8 mouse cellular contexts compared by ENCODE assay signal in the genomic region with DNA sequence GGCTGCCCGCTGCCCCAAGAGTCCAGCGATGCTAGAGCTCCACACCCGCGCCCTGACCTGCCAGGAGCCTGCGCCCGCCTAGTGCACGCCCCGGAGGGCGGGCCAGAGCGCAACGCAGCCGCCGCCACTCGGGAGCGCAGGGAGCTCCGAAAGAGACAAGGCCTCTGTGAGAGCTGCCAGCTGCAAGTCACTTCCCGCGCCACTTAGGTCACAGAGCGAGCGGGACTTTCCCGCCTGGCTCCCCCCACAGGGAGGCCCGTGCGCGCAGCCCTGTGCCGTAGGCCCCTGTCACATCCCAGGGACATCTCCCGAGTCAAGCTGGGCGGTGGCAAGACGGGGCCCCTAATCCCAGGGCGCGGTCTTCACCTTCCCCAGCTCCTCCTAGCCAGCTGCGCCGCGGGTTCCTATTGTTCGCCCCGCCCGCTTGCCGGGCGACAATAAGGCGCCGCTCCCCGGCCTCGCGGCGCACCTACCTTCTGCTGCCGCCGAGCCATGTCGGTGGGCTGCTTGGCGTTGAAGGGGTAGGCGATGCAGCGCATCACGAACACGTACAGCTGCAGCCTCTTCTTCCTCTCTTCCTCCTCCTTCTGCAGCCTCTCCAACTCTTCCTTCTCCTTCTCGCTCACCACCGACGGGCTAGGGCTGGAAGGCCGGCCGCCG. TPM values are rescaled to one million over a fixed set of nuclear protein-coding genes. Genes with fewer than 3 reads are reported as not detected.
DNase-seq lines count a peak whose midpoint lies in the region; ATAC-seq and TF ChIP-seq lines count a peak whose summit lies in the region.

No protein-coding gene starts in this region.

- H3K4me1 ChIP-seq in heart, embryonic 10.5 days: peaks cover 14% of the 10 kb centered on the region
- no peaks in the 10 kb centered on the region for H3K4me1 ChIP-seq in midbrain, embryonic 12.5 days
- no peaks in the 10 kb centered on the region for H3K4me1 ChIP-seq in stomach, postnatal 0 days (replicated peaks; ENCODE audit: control insufficient read depth, insufficient read depth)

- H3K4me2 ChIP-seq in midbrain, embryonic 12.5 days (replicated peaks): peak overlapping the region; percentile 80
- peak overlapping the region; percentile 70 for H3K4me2 ChIP-seq in stomach, postnatal 0 days (replicated peaks; ENCODE audit: low read depth)

- H3K36me3 ChIP-seq in heart, embryonic 10.5 days: no peaks in the 10 kb centered on the region
- H3K36me3 ChIP-seq in midbrain, embryonic 12.5 days: no peaks in the 10 kb centered on the region
- no peaks in the 10 kb centered on the region for H3K36me3 ChIP-seq in stomach, postnatal 0 days (ENCODE audit: control insufficient read depth, insufficient read depth, low read length)

- under 1% methylated on average over 58 of the region's 58 CpGs for WGBS in heart, embryonic 10.5 days
- WGBS in midbrain, embryonic 12.5 days: under 1% methylated on average over 56 of the region's 58 CpGs
- under 1% methylated on average over 57 of the region's 58 CpGs for WGBS in stomach, postnatal 0 days

- no peak for TF ChIP-seq EP300 in stomach, postnatal 0 days (optimal IDR thresholded peaks at IDR 0.05)

- peak overlapping the region; percentile 91 for H3K9ac ChIP-seq in midbrain, embryonic 12.5 days (replicated peaks)
- H3K9ac ChIP-seq in stomach, postnatal 0 days (ENCODE audit: low read length): no peak overlapping the region

- DNase-seq in thymus, postnatal 4 days: peak; percentile 9
- DNase-seq in thymus, postnatal 25 days: no peak
- DNase-seq in cerebellum, postnatal 4 days (ENCODE audit: low spot score in 2 of 2): peak; percentile 39 to 70
- DNase-seq in heart, embryonic 10.5 days (ENCODE audit: low spot score): peak; percentile 88
- peak; percentile 56 to 58 for DNase-seq in layer of hippocampus, postnatal 25 days (ENCODE audit: extremely low spot score in 1 of 2, low spot score in 1 of 2)
- DNase-seq in stomach, postnatal 0 days (ENCODE audit: low spot score): peak; percentile 56
- no peak for DNase-seq in spleen, adult 12 weeks (ENCODE audit: low spot score)

- H3K4me3 ChIP-seq in heart, embryonic 10.5 days: peak overlapping the region; percentile 75
- peak overlapping the region; percentile 79 for H3K4me3 ChIP-seq in midbrain, embryonic 12.5 days
- peak overlapping the region; percentile 43 for H3K4me3 ChIP-seq in stomach, postnatal 0 days (ENCODE audit: low read depth, low read length)

- peaks cover 13% of the 10 kb centered on the region; the same call in 1 of the 2 replicates for H3K27me3 ChIP-seq in heart, embryonic 10.5 days (ENCODE audit: insufficient read depth, poor library complexity, severe bottlenecking)
- no peaks in the 10 kb centered on the region for H3K27me3 ChIP-seq in midbrain, embryonic 12.5 days
- H3K27me3 ChIP-seq in stomach, postnatal 0 days (ENCODE audit: control insufficient read depth, insufficient read depth, low read length): no peaks in the 10 kb centered on the region

- peak; percentile 86 for ATAC-seq in midbrain, embryonic 12.5 days (ENCODE audit: low FRiP score, low read depth)
- peak; percentile 71 for ATAC-seq in stomach, postnatal 0 days (ENCODE audit: low FRiP score, low TSS enrichment)

- no peak for TF ChIP-seq CTCF in stomach, postnatal 0 days (IDR thresholded peaks at IDR 0.05; ENCODE audit: low read depth)

- H3K9me3 ChIP-seq in heart, embryonic 10.5 days: no peaks in the 10 kb centered on the region
- H3K9me3 ChIP-seq in midbrain, embryonic 12.5 days: no peaks in the 10 kb centered on the region
- H3K9me3 ChIP-seq in stomach, postnatal 0 days (ENCODE audit: control insufficient read depth, low read length): no peaks in the 10 kb centered on the region

- H3K27ac ChIP-seq in heart, embryonic 10.5 days: peak overlapping the region; percentile 88
- peak overlapping the region; percentile 96 for H3K27ac ChIP-seq in midbrain, embryonic 12.5 days (replicated peaks)
- no peak overlapping the region for H3K27ac ChIP-seq in stomach, postnatal 0 days (replicated peaks)

RNA-seq across cellular contexts. Expression of a gene that starts 0.9 kb away (rescaled TPM):
- 0.65 and 1.4 TPM in 2 replicates for polyA plus RNA-seq in heart, embryonic 10.5 days (2016; fragmentation: Nextera tagmentation; extraction: Ambion mirVana)
- total RNA-seq in layer of hippocampus, postnatal 25 days (2021): 100 to 1,000 TPM; 212 to 235 TPM
- polyA plus RNA-seq in midbrain, embryonic 12.5 days (2016; fragmentation: Nextera tagmentation; extraction: Ambion mirVana): 15.0 and 16.1 TPM in 2 replicates
- polyA plus RNA-seq in stomach, postnatal 0 days (2015; fragmentation: Nextera tagmentation; extraction: Ambion mirVana): 1.0 and 1.5 TPM in 2 replicates

Comparison
In these comparisons a context has a peak if more than half of its experiments do, and no peak if none do; other contexts are left out.
1. DNase-seq: peak in thymus, postnatal 4 days (single experiment), cerebellum, postnatal 4 days (2 of 2), heart, embryonic 10.5 days (single experiment), layer of hippocampus, postnatal 25 days (2 of 2) and stomach, postnatal 0 days (single experiment); none in thymus, postnatal 25 days (single experiment) and spleen, adult 12 weeks (single experiment).
2. Peak in every context shown above with its lines, with median percentiles within 50 percentile points of each other: H3K4me3 ChIP-seq.